Mouse (Mus musculus): ENCODE measurements around the gene Myom1. TPM values are rescaled to one million over a fixed set of nuclear protein-coding genes. Genes with fewer than 3 reads are reported as not detected.

The Myom1 gene
- polyA plus RNA-seq, 1 experiment from 2014 or later: 10.8 TPM

GRCm38 (mm10) chr17:71129489-71130261 is 127.2 kb downstream of the Myom1 start:
- ATAC-seq: peak; percentile 75
- whole genome bisulfite sequencing: 48% methylated on average over 9 of the region's 9 CpGs

GRCm38 (mm10) chr17:71132221-71132620 is 129.8 kb downstream of the Myom1 start:
- H3K4me3 ChIP-seq (ENCODE audit: low read length): no peak overlapping the region
- H3K36me3 ChIP-seq (ENCODE audit: control insufficient read depth, insufficient read depth, low read length): no peaks in the 10 kb centered on the region
- peaks cover 11% of the 10 kb centered on the region for H3K4me1 ChIP-seq (ENCODE audit: control insufficient read depth, insufficient read depth, low read length)
- no peak for ATAC-seq
- no peaks in the 10 kb centered on the region for H3K27me3 ChIP-seq (replicated peaks; ENCODE audit: control insufficient read depth, insufficient read depth, low read length)
- H3K4me2 ChIP-seq (ENCODE audit: low read depth, low read length): no peak overlapping the region
- H3K27ac ChIP-seq (ENCODE audit: low read length): no peak overlapping the region
- H3K9me3 ChIP-seq (ENCODE audit: control insufficient read depth, low read length): no peaks in the 10 kb centered on the region
- no peak overlapping the region for H3K9ac ChIP-seq (ENCODE audit: low read depth, low read length)

More at GRCm38 (mm10) chr17:71129489-71130261, 127.2 kb downstream of the Myom1 start:
- H3K4me3 ChIP-seq (ENCODE audit: low read length): no peak overlapping the region
- H3K4me1 ChIP-seq (ENCODE audit: control insufficient read depth, insufficient read depth, low read length): peaks cover 13% of the 10 kb centered on the region
- H3K9me3 ChIP-seq (ENCODE audit: control insufficient read depth, low read length): no peaks in the 10 kb centered on the region
- H3K36me3 ChIP-seq (ENCODE audit: control insufficient read depth, insufficient read depth, low read length): no peaks in the 10 kb centered on the region
- H3K27me3 ChIP-seq (replicated peaks; ENCODE audit: control insufficient read depth, insufficient read depth, low read length): no peaks in the 10 kb centered on the region
- H3K27ac ChIP-seq (ENCODE audit: low read length): no peak overlapping the region
- no peak overlapping the region for H3K9ac ChIP-seq (ENCODE audit: low read depth, low read length)
- no peak overlapping the region for H3K4me2 ChIP-seq (ENCODE audit: low read depth, low read length)

GRCm38 (mm10) chr17:71132856-71133439 is 130.5 kb downstream of the Myom1 start:
- WGBS: 81% methylated on average over 11 of the region's 11 CpGs
- Histone ChIP-seq H3K36me3 (ENCODE audit: control insufficient read depth, insufficient read depth, low read length) (no peaks in the 10 kb centered on the region), H3K4me3 (ENCODE audit: low read length) (no peak overlapping the region), H3K4me1 (ENCODE audit: control insufficient read depth, insufficient read depth, low read length) (peaks cover 4% of the 10 kb centered on the region), H3K27ac (ENCODE audit: low read length) (no peak overlapping the region), H3K27me3 (replicated peaks; ENCODE audit: control insufficient read depth, insufficient read depth, low read length) (no peaks in the 10 kb centered on the region), H3K9ac (ENCODE audit: low read depth, low read length) (no peak overlapping the region), H3K4me2 (ENCODE audit: low read depth, low read length) (no peak overlapping the region), H3K9me3 (ENCODE audit: control insufficient read depth, low read length) (no peaks in the 10 kb centered on the region)
- ATAC-seq: no peak

- H3K4me1 ChIP-seq (ENCODE audit: control insufficient read depth, insufficient read depth, low read length): peaks cover 3% of the 10 kb centered on the region
- 91% methylated on average over 3 of the region's 3 CpGs for WGBS
- no peak overlapping the region for H3K4me2 ChIP-seq (ENCODE audit: low read depth, low read length)
- H3K9me3 ChIP-seq (ENCODE audit: control insufficient read depth, low read length): no peaks in the 10 kb centered on the region
- ATAC-seq: no peak
- H3K9ac ChIP-seq (ENCODE audit: low read depth, low read length): no peak overlapping the region
- H3K27me3 ChIP-seq (replicated peaks; ENCODE audit: control insufficient read depth, insufficient read depth, low read length): no peaks in the 10 kb centered on the region
- no peaks in the 10 kb centered on the region for H3K36me3 ChIP-seq (ENCODE audit: control insufficient read depth, insufficient read depth, low read length)
- H3K27ac ChIP-seq (ENCODE audit: low read length): no peak overlapping the region
- H3K4me3 ChIP-seq (ENCODE audit: low read length): no peak overlapping the region
Observed at GRCm38 (mm10) chr17:71134441-71134955, 132.1 kb downstream of the Myom1 start.

- Histone ChIP-seq H3K36me3 (ENCODE audit: control insufficient read depth, insufficient read depth, low read length) (no peaks in the 10 kb centered on the region), H3K27ac (ENCODE audit: low read length) (no peak overlapping the region), H3K4me2 (ENCODE audit: low read depth, low read length) (no peak overlapping the region), H3K9ac (ENCODE audit: low read depth, low read length) (no peak overlapping the region), H3K27me3 (replicated peaks; ENCODE audit: control insufficient read depth, insufficient read depth, low read length) (no peaks in the 10 kb centered on the region), H3K4me3 (ENCODE audit: low read length) (no peak overlapping the region), H3K9me3 (ENCODE audit: control insufficient read depth, low read length) (no peaks in the 10 kb centered on the region), H3K4me1 (ENCODE audit: control insufficient read depth, insufficient read depth, low read length) (peaks cover 3% of the 10 kb centered on the region)
- WGBS: 49% methylated on average over 5 of the region's 5 CpGs
- no peak for ATAC-seq
Observed at GRCm38 (mm10) chr17:71135108-71135507, 132.7 kb downstream of the Myom1 start.

- no peak for ATAC-seq
- Histone ChIP-seq H3K4me1 (ENCODE audit: control insufficient read depth, insufficient read depth, low read length) (no peaks in the 10 kb centered on the region), H3K27me3 (replicated peaks; ENCODE audit: control insufficient read depth, insufficient read depth, low read length) (no peaks in the 10 kb centered on the region), H3K9ac (ENCODE audit: low read depth, low read length) (no peak overlapping the region), H3K9me3 (ENCODE audit: control insufficient read depth, low read length) (no peaks in the 10 kb centered on the region), H3K4me2 (ENCODE audit: low read depth, low read length) (no peak overlapping the region), H3K4me3 (ENCODE audit: low read length) (no peak overlapping the region), H3K27ac (ENCODE audit: low read length) (no peak overlapping the region), H3K36me3 (ENCODE audit: control insufficient read depth, insufficient read depth, low read length) (no peaks in the 10 kb centered on the region)
- 86% methylated on average over 5 of the region's 5 CpGs for WGBS
Observed at GRCm38 (mm10) chr17:71135866-71136265, 133.4 kb downstream of the Myom1 start.

GRCm38 (mm10) chr17:71136384-71137333 is 134.2 kb downstream of the Myom1 start:
- no peaks in the 10 kb centered on the region for H3K4me1 ChIP-seq (ENCODE audit: control insufficient read depth, insufficient read depth, low read length)
- no peak for ATAC-seq
- no peaks in the 10 kb centered on the region for H3K36me3 ChIP-seq (ENCODE audit: control insufficient read depth, insufficient read depth, low read length)
- WGBS: 61% methylated on average over 16 of the region's 16 CpGs
- no peaks in the 10 kb centered on the region for H3K27me3 ChIP-seq (replicated peaks; ENCODE audit: control insufficient read depth, insufficient read depth, low read length)
- no peak overlapping the region for H3K9ac ChIP-seq (ENCODE audit: low read depth, low read length)
- no peak overlapping the region for H3K4me3 ChIP-seq (ENCODE audit: low read length)
- no peak overlapping the region for H3K4me2 ChIP-seq (ENCODE audit: low read depth, low read length)
- H3K9me3 ChIP-seq (ENCODE audit: control insufficient read depth, low read length): no peaks in the 10 kb centered on the region
- no peak overlapping the region for H3K27ac ChIP-seq (ENCODE audit: low read length)

- H3K36me3 ChIP-seq (ENCODE audit: control insufficient read depth, insufficient read depth, low read length): no peaks in the 10 kb centered on the region
- H3K4me1 ChIP-seq (ENCODE audit: control insufficient read depth, insufficient read depth, low read length): no peaks in the 10 kb centered on the region
- no peaks in the 10 kb centered on the region for H3K9me3 ChIP-seq (ENCODE audit: control insufficient read depth, low read length)
- no peak overlapping the region for H3K4me3 ChIP-seq (ENCODE audit: low read length)
- H3K9ac ChIP-seq (ENCODE audit: low read depth, low read length): no peak overlapping the region
- H3K4me2 ChIP-seq (ENCODE audit: low read depth, low read length): no peak overlapping the region
- WGBS: 76% methylated on average over 2 of the region's 2 CpGs
- ATAC-seq: no peak
- no peaks in the 10 kb centered on the region for H3K27me3 ChIP-seq (replicated peaks; ENCODE audit: control insufficient read depth, insufficient read depth, low read length)
- H3K27ac ChIP-seq (ENCODE audit: low read length): no peak overlapping the region
Observed at GRCm38 (mm10) chr17:71137334-71137721, 134.9 kb downstream of the Myom1 start.

- no peak for ATAC-seq
- no peaks in the 10 kb centered on the region for H3K36me3 ChIP-seq (ENCODE audit: control insufficient read depth, insufficient read depth, low read length)
- WGBS: 76% methylated on average over 4 of the region's 4 CpGs
- H3K4me2 ChIP-seq (ENCODE audit: low read depth, low read length): no peak overlapping the region
- no peaks in the 10 kb centered on the region for H3K4me1 ChIP-seq (ENCODE audit: control insufficient read depth, insufficient read depth, low read length)
- H3K9me3 ChIP-seq (ENCODE audit: control insufficient read depth, low read length): no peaks in the 10 kb centered on the region
- no peak overlapping the region for H3K9ac ChIP-seq (ENCODE audit: low read depth, low read length)
- H3K27ac ChIP-seq (ENCODE audit: low read length): no peak overlapping the region
- H3K4me3 ChIP-seq (ENCODE audit: low read length): no peak overlapping the region
- H3K27me3 ChIP-seq (replicated peaks; ENCODE audit: control insufficient read depth, insufficient read depth, low read length): no peaks in the 10 kb centered on the region
Observed at GRCm38 (mm10) chr17:71142068-71142467, 139.6 kb downstream of the Myom1 start.
